Mouse (Mus musculus) embryonic fibroblast, embryonic 13.5 days (primary cell): Measurements from ENCODE around the gene Hsd17b6.

Experiments
- CTCF ChIP-seq: IDR thresholded peaks from 2 replicates; pipeline ENCODE4 v1.5.1; 2011; ENCODE audit warnings: mild to moderate bottlenecking, control low read depth, low read length, moderate library complexity, borderline replicate concordance; ENCODE audit not compliant: insufficient read depth
- POLR2A ChIP-seq: IDR thresholded peaks from 2 replicates; pipeline ENCODE4 v1.6.1; 2011; ENCODE audit warnings: low read depth, mild to moderate bottlenecking, control low read depth, low read length, moderate library complexity

DNA sequence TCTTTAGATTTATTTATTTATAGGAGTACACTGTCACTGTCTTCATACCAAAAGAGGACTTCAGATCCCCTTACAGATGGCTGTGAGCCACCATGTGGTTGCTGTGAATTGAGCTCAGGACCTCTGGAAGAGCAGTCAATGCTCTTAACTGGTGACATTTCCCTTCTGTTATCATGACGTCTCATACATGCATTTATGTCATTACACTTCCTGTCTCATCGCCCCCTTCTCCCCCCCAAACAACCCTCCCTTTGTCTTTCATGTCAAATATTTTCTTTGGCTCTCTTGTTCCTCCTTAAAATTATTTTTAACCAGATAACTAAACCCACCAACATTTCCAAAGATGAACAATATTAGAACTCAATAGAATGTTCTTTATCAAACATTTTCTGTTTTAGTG, 23.4 kb upstream of the Hsd17b6 start:
- TF ChIP-seq CTCF (no peak), POLR2A (no peak)
